Mouse (Mus musculus): ENCODE data around the gene Tnni1.

DNA sequence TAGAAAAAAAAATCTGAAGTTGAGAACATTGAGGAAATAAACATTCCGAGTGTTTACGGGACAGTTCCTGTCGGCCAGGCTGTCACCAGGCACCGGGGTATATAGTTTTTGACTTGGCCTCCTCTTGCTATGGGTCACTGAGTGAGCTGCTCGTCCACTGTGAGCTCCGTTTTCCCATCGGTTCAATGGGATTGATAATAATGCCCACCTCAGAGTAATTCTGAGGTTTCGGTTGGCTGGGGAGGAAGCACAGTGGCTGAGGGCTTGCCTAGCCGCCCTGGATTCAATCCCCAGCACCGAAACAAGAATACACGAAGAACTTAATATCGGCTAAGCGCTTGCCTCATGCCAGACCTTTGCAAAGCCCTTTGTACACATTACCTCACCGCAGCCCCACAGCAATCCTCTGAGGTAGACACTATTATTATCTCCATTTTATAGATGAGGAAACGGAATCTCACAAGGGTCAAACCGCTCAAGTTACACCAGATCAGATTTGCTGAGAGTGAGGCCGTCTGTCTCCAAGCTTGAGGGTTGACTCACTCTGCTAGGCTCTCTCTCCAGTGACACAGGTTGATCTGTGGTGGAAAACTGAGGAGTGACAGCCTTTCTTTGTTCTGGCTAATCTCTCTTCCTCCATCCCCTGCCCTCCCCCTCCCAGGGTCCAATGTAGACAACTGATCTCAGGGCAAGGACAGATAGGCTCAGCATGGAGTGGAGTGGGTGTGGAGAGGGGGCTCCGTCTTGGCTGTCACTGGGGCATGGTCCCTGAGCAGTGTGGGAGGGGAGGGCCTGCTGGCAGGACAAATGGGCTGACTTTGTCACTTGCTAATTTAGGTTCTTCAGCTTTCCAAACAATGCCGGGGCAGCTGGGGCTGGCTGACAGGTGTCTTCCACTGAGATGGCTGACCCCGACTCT lies 15.2 kb downstream of the Tnni1 start:
- TF ChIP-seq CTCF (IDR thresholded peaks at IDR 0.05; ENCODE audit: insufficient read depth, low read depth, low read length) (no peak), POLR2A (IDR thresholded peaks at IDR 0.05; ENCODE audit: insufficient read depth, low read depth, low read length) (no peak)

All from olfactory bulb, adult 2 months (tissue).